Mouse (Mus musculus) lung, adult 10 weeks (tissue): ENCODE results near the gene Dync1li1. TPM values are rescaled to one million over a fixed set of nuclear protein-coding genes. Genes with fewer than 3 reads are reported as not detected.

Experiments
- polyA plus RNA-seq: library from polyadenylated mRNA; stranded (reverse); fragments of 350-450 nt; fragmentation: Illumina TruSeq; extraction: RNeasy Lipid Tissue Mini Kit (QIAGEN cat#74804); gene quantifications from one replicate; pipeline ENCODE4 v1.2.3, GENCODE M21; 2014; ENCODE audit warnings: low read depth, low replicate concordance; ENCODE audit not compliant: insufficient read depth

Gene Dync1li1
- 20.0 TPM for polyA plus RNA-seq

GRCm38 (mm10) chr9:114688252-114688952 lies at the start of gene Dync1li1:
Dync1li1 (plus strand) TSS chr9:114688790.

DNA sequence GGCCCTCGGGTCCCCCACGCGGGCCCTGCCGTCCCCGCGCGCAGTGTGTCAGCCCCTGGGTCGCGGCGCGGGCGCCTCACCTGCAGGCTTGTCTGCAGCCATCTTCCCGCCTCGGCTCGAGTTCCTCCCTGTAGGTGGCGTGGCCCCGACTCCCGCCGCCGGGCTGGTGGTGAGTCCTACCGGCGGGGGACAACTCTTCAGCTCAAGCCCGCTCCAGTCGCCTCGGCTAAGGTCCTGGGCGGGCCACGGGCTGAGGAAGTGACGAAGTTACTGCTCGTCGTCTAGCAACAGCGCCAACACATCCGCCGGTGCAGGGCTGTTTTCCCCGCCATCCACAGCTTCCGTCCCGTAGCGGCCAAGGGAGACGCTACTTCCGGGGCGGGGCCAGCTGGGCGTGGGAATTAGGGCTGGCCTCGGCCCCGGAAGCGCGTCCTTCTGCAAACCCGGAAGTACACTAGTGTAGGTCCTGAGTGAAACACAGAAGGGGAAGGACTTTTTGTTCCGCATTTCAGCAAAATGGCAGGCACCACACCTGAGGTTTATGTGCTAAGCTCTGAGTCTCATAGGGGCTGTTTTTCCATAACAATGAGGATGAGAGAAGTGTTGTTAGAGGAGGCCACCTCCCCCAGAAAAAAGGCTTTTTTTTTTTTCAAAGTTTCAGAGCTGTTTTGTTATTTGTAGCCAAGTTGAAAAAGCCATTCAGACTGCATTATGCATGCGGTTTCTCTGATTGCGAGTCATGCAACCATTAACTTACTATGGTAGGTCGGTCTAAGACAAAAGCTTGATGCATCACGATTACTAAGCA lies 48.5 kb upstream of the Dync1li1 start, which contains the start of gene Cnot10:
TSS of gene Cnot10 (minus strand) at position 346 of the 808 bp plus-strand sequence.

GRCm38 (mm10) chr9:114731011-114731755 lies 42.6 kb downstream of the Dync1li1 start, which contains the start of gene Cmtm6:
Cmtm6 (plus strand) TSS chr9:114731116.

Other genes starting within 250 kb of the Dync1li1 start
- gene Ccr4, start 183.9 kb upstream of the Dync1li1 start, polyA plus RNA-seq = 0.21 TPM
- gene C130032M10Rik, start 173.1 kb upstream of the Dync1li1 start, polyA plus RNA-seq = not detected
- not detected for gene Trim71, start 124.4 kb upstream of the Dync1li1 start, polyA plus RNA-seq
- gene Cnot10, start 48.6 kb upstream of the Dync1li1 start, polyA plus RNA-seq = 19.4 TPM
- gene Cmtm6, start 42.3 kb downstream of the Dync1li1 start, polyA plus RNA-seq = 60.5 TPM
- gene Cmtm7, start 93.1 kb downstream of the Dync1li1 start, polyA plus RNA-seq = 45.7 TPM
- gene Cmtm8, start 155.4 kb downstream of the Dync1li1 start, polyA plus RNA-seq = 68.0 TPM
- 21.1 TPM for gene Gpd1l, start 245.2 kb downstream of the Dync1li1 start, polyA plus RNA-seq